ENCODE assay signal across 9 mouse cellular contexts in the genomic region with DNA sequence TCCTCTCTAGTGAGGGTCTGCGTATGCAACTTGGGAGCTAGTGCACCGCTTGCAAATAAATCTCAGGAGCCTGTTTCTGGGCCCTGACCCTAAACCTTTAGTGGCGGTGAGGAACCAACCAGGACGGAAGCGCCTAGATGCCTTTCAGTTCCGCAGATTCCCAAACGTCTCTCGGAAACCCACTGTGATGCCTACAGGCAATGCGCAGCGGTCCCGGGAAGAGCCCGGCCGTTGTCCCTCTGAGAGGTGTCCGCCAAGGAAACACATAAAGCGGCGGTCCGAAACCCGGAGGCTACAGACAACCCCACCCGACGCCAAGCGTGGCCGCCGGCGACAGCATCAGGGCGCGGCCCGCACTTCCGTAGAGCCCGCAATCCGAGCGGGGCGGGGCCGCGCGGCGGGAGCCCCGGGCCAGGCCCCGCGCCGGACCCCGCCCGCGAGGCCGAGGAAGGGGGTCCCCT. TPM values are rescaled to one million over a fixed set of nuclear protein-coding genes. Genes with fewer than 3 reads are reported as not detected.
DNase-seq lines count a peak whose midpoint lies in the region; ATAC-seq and TF ChIP-seq lines count a peak whose summit lies in the region.
"Had no signal": no experiment of that assay in that cellular context is flagged by ENCODE, and none has a peak within 500 bp of the region (broad histone marks: within the 10 kb centered on the region; RNA-seq: fewer than 3 reads in every experiment).

No protein-coding gene starts in this region.

- under 1% methylated on average over 43 of the region's 44 CpGs for WGBS in heart, embryonic 13.5 days

- H3K27ac ChIP-seq in cortical plate, adult 2 months (ENCODE audit: insufficient read depth, low read length) = peak overlapping the region; percentile 88
- peak overlapping the region; percentile 94 for H3K27ac ChIP-seq in heart, embryonic 13.5 days (replicated peaks)

- H3K9ac ChIP-seq in heart, embryonic 13.5 days = peak overlapping the region; percentile 98

- no peak for TF ChIP-seq POLR2A in cortical plate, adult 2 months (IDR thresholded peaks at IDR 0.05; ENCODE audit: extremely low read depth, insufficient read depth, low read length)

- TF ChIP-seq CTCF in cortical plate, adult 2 months (IDR thresholded peaks at IDR 0.05; ENCODE audit: extremely low read depth, insufficient read depth, low read length) = no peak

- H3K27me3 ChIP-seq in heart, embryonic 13.5 days (replicated peaks) = no peaks in the 10 kb centered on the region

- peaks cover 5% of the 10 kb centered on the region for H3K9me3 ChIP-seq in heart, embryonic 13.5 days

- H3K4me3 ChIP-seq in cortical plate, adult 2 months (ENCODE audit: insufficient read depth, low read length) = peak overlapping the region; percentile 81
- peak overlapping the region; percentile 96 for H3K4me3 ChIP-seq in heart, embryonic 13.5 days

- intact Hi-C loops in left cerebral cortex, postnatal 36 days (cut with DNase I) = loop anchor here (1.0 kb wide), 1 partner anchor 8 kb away; a partner anchor contains a TSS
- intact Hi-C loops in left cerebral cortex, postnatal 14 days (cut with DNase I) = no loop called here

- peak overlapping the region; percentile 88 for H3K4me2 ChIP-seq in heart, embryonic 13.5 days

- H3K36me3 ChIP-seq in heart, embryonic 13.5 days = peaks cover 67% of the 10 kb centered on the region

- ATAC-seq in heart, embryonic 13.5 days (ENCODE audit: extremely low read depth, insufficient number of reproducible peaks, low FRiP score, low TSS enrichment) = peak; percentile 49

- peaks cover 2% of the 10 kb centered on the region; the same call in 1 of the 2 replicates for H3K4me1 ChIP-seq in cortical plate, adult 2 months (ENCODE audit: control insufficient read depth, insufficient read depth, low read length)
- peaks cover 33% of the 10 kb centered on the region for H3K4me1 ChIP-seq in heart, embryonic 13.5 days

- DNase-seq in left cerebral cortex, postnatal 36 days (ENCODE audit: low spot score in 2 of 2) = peak; percentile 45 to 50
- DNase-seq in left cerebral cortex, postnatal 14 days (ENCODE audit: low spot score in 2 of 2) = no peak
- DNase-seq in kidney, postnatal 10 days = peak; percentile 72
- peak; percentile 60 for DNase-seq in lung, postnatal 14 days
- DNase-seq in right cerebral cortex, postnatal 25 days = peak; percentile 50
- no peak for DNase-seq in adipocyte (ENCODE audit: low spot score)

RNA-seq across cellular contexts. Expression of a gene that starts 0.5 kb away (rescaled TPM):
- total RNA-seq in left cerebral cortex, postnatal 36 days (2021) = 100 to 1,000 TPM; 304 to 344 TPM
- total RNA-seq in left cerebral cortex, postnatal 14 days (2021) = 100 to 1,000 TPM; 397 to 401 TPM
- 416 and 442 TPM in 2 replicates for polyA plus RNA-seq in cortical plate, adult 2 months (2012; rRNA removed)
- 435 and 436 TPM in 2 replicates for polyA plus RNA-seq in heart, embryonic 13.5 days (2015; fragmentation: Nextera tagmentation; extraction: Ambion mirVana)

RNA-seq across cellular contexts. Expression of a gene that starts 7.8 kb away (rescaled TPM):
- total RNA-seq in left cerebral cortex, postnatal 36 days (2021) = 100 to 1,000 TPM; 122 to 126 TPM
- total RNA-seq in left cerebral cortex, postnatal 14 days (2021) = 100 to 1,000 TPM; 125 to 127 TPM
- 88.9 and 91.2 TPM in 2 replicates for polyA plus RNA-seq in cortical plate, adult 2 months (2012; rRNA removed)
- polyA plus RNA-seq in heart, embryonic 13.5 days (2015; fragmentation: Nextera tagmentation; extraction: Ambion mirVana) = 427 and 448 TPM in 2 replicates

RNA-seq across cellular contexts. Expression of a gene that starts 17.3 kb away (rescaled TPM):
- total RNA-seq in left cerebral cortex, postnatal 36 days (2021) = 10 to 100 TPM; 59.7 to 67.5 TPM
- total RNA-seq in left cerebral cortex, postnatal 14 days (2021) = 10 to 100 TPM; 65.4 to 72.9 TPM
- 42.1 and 46.9 TPM in 2 replicates for polyA plus RNA-seq in cortical plate, adult 2 months (2012; rRNA removed)
- 253 and 284 TPM in 2 replicates for polyA plus RNA-seq in heart, embryonic 13.5 days (2015; fragmentation: Nextera tagmentation; extraction: Ambion mirVana)

RNA-seq across cellular contexts. Expression of a gene that starts 17.3 kb away (rescaled TPM):
- total RNA-seq in left cerebral cortex, postnatal 36 days (2021) = 10 to 100 TPM; 91.4 to 99.7 TPM
- 100 to 1,000 TPM in 1 of 2 experiments, 10 to 100 TPM in 1; 99.6 to 100 TPM for total RNA-seq in left cerebral cortex, postnatal 14 days (2021)
- polyA plus RNA-seq in cortical plate, adult 2 months (2012; rRNA removed) = 148 and 161 TPM in 2 replicates
- polyA plus RNA-seq in heart, embryonic 13.5 days (2015; fragmentation: Nextera tagmentation; extraction: Ambion mirVana) = 174 and 199 TPM in 2 replicates

RNA-seq across cellular contexts. Expression of a gene that starts 27.4 kb away (rescaled TPM):
- 1 to 10 TPM in 1 of 2 experiments, not detected in 1; 1.2 TPM for total RNA-seq in left cerebral cortex, postnatal 36 days (2021)
- total RNA-seq in left cerebral cortex, postnatal 14 days (2021) = 1 to 10 TPM in 1 of 2 experiments, under 1 TPM in 1; 0.97 to 1.0 TPM
- 0.58 and 1.1 TPM in 2 replicates for polyA plus RNA-seq in cortical plate, adult 2 months (2012; rRNA removed)
- 14.9 and 18.6 TPM in 2 replicates for polyA plus RNA-seq in heart, embryonic 13.5 days (2015; fragmentation: Nextera tagmentation; extraction: Ambion mirVana)
- total RNA-seq: common myeloid progenitor, adult 5-6 weeks had no signal

Comparison
In these comparisons a context has a peak if more than half of its experiments do, and no peak if none do; other contexts are left out.
1. DNase-seq: peak in left cerebral cortex, postnatal 36 days (2 of 2), kidney, postnatal 10 days (single experiment), lung, postnatal 14 days (single experiment) and right cerebral cortex, postnatal 25 days (single experiment); none in left cerebral cortex, postnatal 14 days (0 of 2) and adipocyte (single experiment).